Mouse (Mus musculus) skeletal muscle tissue, adult 2 months (tissue): Measurements from ENCODE around the gene Bbs7.
"Not testable (repeated sequence)": the region's sequence is repeated elsewhere in the genome, so short reads cannot be mapped to it uniquely, and the experiment has no call there.

ENCODE experiments used
- DNase-seq: peaks from one replicate; pipeline ENCODE4 v3.0.0-alpha.2; 2012; ENCODE audit warnings: low read depth, low spot score

Bbs7 gene

DNA sequence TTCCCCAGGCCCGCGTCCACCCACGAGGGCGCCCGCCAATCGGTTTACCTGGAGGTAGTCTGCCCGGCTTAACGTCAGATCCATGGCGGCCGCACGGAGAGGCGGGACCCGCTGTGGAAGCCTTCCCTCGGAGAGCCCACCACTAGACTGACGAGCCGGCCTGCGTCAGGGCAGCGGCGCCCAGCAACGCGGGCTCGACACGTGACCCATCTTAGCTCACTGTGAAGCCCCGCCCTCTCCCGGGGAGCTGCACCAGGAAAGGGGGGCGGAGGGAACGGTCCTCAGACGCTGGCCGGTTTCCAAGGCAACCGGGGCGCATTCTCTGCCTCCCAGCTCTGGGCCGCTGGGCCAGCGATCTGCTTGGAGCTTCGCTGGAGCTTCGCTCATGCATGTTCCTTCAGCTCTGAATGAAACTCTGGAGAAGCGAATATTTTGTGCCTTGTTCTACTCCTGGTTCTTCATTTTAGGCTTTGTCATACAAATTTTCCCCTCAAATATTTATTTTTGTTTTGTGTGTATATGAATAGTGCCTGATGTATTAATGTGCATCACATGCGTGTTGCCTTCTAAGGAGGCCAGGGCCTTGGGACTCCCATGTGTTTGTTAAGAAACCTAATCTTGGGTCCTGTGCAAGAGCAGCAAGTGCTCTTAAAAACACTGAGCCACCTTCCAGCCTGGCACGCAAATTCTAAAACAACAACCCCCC lies at the start of gene Bbs7:
Gene Bbs7 (minus strand): TSS at position 276 of the 706 bp plus-strand sequence.
- peak; percentile 86 for DNase-seq

DNA sequence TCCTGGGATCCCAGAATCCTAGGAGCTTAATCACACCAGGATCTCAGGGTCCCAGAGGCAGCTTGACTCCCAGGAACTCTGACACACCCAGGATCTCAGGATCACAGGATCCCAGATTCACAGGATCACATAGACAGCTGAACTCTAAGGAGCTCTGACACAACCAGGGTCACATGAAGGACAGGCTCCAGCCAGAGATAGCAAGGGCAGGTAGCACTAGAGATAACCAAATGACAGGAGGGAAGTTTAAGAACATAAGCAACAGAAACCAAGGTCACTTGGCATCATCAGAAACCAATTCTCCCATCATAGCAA lies 31.9 kb upstream of the Bbs7 start:
- DNase-seq: not testable (repeated sequence)

DNA sequence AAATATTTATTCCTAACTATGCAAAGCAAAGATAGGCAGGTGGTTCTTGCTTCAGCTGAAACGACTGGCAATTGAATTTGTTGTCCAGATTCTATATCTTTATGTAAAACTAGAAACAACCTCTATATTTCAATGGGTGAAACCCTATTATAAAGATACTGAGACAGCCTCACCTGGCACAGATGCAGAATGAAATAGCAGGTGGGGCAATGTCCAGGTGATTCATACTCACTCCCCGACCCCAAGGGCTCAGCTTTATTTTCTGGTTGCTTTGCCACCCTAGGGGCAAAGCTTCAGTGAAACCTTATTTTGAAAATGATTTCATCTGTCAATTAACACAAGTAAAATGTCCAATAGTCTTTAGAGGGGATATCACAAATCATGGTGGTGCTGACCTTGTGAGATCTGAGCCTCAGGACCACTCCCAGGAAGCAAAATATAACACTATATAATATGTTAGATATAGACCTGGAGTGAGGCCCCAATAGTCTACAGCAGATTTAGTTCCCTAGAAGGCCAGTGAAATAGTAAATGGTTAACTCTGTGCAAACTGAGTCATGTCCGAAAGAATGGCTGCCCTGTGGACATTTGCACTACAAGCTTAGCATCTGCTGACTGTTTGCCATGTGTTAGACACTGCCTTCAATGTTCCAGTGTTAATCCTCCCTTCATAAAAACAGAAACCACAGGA lies 31.4 kb upstream of the Bbs7 start:
- DNase-seq: no peak

DNA sequence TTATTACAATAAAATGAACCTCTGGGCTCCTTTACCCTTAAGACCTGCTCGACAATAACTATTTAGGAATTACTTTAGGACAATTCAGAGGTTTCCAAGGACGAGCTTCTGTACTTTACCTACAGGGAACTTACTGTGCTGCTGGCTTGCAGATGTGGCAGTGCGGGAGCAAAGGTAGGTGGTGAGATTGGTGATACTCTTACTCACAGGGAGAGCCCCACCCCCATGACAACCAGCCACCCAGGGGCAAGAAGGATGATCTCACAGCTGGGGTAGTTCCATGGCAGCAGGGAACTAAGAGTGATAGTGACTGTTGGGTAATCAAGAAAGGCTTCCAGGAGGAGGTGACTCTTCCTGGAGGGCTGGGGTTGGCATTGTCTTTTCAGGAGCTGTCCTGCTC lies 30.1 kb upstream of the Bbs7 start:
- no peak for DNase-seq

DNA sequence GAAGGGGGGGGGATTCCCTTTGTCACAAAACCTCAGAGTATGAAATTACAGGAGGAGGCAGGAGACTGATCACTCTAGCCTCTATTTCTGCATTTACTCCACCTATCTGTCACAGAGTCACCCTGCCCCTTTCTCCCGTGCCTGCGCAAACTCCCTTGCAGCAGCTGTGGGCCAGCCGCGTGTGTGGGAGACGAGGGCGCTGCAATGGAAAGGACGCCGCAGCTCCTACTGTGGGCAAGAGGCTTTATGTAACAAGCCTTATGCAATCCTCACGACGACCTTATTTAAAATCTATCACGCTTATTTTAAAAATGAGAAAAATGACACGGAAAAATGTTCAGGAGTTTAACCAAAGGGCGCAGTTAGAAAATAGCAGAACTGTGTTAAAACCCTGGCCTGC lies 29.5 kb upstream of the Bbs7 start:
- DNase-seq: no peak

DNA sequence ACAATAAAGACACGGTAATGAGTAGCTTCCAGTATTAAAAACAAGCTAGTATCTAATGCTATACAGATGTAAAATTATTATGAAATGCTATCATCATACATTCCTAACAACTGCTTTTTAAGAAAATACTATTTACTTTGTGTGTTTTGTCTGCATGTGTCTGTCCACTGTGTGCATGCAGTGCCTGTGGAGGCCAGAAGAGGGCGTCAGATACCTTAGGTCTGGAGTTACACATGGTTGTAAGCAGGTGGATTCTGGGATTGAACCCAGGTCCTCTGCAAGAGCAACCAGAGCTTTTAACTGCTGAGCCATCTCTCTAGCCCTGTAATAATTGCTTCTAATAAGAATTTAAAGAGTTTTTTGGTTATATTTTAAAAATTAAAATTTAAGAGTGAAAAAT lies 27.5 kb upstream of the Bbs7 start:
- DNase-seq: no peak

DNA sequence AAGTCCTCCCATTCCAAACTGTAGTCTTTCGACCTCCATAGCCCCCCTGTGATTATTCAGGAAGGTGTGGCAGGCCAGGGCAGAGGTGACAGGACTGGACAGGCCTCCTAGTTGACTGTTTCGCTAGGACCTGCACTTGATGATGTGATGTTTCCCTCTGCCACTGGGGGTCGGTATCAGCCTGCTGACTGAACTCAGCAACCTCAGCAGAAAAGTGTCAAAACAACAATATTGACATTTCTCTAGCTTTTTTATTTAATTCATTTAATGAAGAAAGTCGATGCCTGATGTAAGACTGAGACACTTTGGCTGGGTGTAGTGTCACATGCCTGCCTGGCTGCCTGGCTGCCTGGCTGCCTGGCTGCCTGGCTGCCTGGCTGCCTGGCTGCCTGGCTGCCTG lies 22.2 kb upstream of the Bbs7 start:
- no peak for DNase-seq

DNA sequence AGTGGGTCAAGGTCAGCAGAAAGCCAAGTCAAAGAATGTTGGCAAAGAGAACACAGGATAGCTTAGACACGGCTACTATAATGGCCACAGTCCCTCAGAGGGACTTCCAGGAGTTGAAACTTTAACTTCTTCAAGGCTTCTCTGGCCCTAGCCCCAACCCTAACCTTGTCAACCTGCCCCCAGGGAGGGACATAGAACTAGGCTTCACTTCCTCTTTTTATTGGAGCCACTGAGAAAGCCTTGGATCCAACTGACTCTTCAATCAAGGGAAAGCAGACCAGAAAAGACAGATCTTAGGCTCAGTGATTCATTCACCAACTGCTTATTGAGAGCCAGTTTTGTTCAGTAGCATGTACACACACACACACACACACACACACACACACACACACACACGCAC lies 13.5 kb upstream of the Bbs7 start:
- DNase-seq: no peak

DNA sequence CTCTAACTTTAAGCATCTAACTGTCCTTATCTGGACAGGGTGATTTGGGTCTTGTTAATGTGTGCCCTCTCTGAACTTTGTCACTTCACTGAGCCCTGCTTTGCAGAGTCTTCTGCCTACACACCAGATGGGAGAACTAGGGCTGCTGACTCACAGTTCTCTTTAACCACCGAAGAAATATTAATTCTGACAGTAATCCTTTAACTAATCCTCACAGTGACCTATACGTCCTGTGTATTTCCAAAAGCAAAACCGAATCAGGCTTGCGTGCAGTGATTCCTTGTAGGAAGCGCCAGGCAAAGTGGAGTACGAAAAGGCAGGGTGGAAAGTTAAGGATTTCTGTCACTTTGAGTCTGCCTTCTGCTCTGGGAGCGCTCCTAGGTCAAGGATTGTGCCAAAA lies 4.9 kb upstream of the Bbs7 start:
- no peak for DNase-seq

DNA sequence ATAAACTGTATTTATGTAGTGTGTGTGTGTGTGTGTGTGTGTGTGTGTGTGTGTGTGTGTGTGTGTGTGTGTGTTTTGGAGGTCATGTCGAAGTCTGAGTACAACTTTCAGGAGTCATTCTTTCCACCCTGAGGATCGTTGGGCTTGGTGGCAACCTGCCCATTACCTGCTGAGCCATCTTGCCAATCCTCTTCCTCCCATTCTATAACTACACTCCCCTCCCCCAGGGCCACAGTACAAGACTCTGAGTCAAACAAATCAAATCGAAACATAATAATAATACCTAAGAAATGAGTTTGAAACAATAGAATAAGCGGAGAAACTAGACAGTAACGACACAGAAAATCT lies 605 bp upstream of the Bbs7 start:
- no peak for DNase-seq

DNA sequence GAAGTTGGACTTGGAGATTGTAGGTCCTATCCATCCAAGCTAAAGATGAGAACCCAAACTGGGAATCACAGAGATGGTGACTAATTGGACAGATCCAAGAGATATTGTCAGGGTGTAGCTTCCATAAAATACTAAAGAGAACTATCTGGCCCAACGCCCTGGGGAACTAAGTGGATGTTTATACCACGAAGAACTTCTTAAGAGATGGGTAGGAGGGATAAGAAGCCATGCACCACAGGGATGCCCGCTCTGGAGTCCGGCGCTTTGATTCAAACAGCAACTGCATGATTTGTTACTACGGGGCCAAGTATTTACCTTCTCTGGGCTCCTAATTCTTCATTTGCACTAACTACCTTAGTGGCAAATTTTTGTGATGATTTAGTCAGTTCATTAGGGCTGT lies 590 bp downstream of the Bbs7 start:
- no peak for DNase-seq

DNA sequence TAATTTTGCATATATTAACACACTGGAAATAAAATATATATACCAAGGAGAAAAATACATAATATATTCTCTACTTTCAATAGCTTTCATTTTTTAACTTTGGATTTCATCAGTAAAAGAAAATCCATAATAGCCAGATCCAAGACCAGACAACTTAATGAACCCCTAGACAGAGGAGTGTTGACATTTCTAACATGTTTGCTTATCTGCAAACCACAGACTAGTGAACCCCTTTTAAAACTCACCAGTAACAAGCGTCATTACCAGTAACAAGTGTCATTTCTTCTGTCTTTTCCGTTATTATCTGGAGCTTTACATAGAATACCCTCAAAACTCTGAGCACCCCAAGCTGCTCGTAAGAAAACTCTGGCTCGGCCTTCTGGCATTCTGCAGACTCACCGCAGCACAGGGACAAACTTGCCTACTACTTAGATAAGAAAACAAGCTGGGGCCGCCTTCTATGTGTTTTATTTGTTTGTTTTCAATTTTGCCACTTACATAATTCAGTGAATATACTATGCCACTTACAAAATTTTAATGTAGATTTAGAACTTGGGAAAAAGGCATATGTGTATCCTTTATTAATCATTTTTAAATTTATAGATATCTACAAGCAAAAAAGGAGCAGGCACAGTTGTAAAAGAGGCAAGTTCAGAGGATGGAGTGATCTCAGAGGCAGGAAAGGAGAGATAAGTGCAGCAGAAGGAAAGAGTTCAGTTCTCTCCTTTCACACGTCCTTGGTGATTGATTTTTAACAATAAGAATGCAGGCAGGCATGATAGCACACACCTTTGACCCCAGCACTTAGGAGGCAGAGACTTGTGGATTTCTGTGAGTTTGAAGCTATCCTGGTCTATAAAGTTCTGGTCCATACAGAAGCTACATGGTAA lies 7.1 kb downstream of the Bbs7 start:
- DNase-seq: no peak

DNA sequence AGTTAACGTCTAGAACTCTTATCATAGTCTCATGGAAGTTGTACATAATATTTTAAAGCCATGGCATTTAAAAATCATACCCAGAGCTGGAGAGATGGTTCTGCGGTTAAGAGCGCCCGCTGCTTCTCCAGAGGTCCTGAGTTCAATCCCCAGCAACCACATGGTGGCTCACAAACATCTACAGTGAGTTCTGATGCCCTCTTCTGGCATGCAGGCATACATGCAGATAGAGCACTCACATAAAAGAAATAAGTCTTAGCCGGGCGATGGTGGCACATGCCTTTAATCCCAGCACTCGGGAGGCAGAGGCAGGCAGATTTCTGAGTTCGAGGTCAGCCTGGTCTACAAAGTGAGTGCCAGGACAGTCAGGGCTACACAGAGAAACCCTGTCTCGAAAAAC lies 13.5 kb downstream of the Bbs7 start:
- not testable (repeated sequence) for DNase-seq

DNA sequence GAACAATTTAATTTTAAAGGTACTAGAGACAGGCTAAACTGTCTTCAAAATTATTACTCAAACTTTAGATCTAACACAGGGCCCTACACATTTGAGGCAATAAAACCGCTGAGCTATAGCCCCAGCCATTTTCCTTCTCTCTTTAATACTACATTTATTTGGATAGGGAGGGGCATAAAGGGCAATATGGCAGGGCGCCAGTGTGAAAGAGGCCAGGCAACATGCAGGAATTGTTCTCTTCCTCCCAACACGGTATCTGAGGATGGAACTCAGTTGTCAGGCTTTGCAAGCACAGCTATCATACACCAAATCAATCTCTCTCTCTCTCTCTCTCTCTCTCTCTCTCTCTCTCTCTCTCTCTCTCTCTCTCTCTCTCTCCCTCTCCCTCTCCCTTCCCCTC lies 14.5 kb downstream of the Bbs7 start:
- DNase-seq: no peak

DNA sequence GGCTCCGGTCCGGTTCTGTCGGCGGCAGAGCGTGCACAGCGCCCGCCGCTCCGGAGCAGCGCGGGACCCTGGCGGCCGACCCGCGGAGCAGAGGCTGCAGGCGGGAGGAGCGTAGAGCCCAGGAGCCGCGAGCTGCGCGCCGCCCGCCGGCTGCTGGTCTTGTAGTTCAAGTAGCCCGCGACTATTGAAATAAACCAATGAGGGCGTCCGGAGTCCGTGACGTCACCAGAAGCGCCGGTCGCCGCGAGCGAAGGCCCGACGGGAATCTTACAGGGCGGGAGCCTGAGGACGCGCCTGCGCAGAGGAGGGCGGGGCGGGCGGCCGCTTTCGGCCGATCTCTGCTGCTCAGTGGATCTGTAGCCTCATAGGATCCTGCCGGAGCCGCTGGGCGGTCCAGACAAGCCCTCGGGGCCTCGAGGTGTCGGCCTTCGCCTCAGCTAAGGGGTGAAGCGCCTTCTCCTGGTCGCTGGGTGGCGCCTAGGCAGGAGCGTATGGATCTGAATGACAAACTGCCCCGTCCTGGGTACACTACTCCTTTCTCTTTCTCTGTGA lies 41.4 kb downstream of the Bbs7 start, which contains the start of gene Ccna2:
Gene Ccna2 (minus strand): TSS at position 324 of the 552 bp plus-strand sequence.
- DNase-seq: peak; percentile 98

DNA sequence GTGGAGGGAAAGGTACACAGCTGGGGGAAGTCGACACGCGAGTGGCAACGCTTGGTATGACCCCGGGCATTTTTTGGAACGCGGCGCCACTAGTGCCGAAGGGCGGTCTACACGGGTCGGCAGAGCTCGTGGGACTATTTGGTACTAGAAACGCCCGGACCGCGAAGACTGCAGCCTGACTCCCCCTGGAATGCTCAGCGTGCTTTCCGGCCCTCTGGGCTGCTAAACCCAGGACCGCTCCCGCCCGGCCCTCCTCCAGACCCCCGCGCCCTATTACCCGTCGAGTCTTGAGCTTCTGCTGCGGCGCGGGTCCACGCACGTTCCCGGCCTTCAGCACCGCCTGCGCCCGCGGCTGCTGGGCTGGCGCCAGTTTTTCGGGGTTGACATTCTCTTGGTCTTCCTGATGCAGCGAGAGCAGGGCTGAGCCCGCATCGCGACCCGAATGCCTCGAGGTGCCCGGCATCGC lies 41.9 kb downstream of the Bbs7 start:
- DNase-seq: no peak

DNA sequence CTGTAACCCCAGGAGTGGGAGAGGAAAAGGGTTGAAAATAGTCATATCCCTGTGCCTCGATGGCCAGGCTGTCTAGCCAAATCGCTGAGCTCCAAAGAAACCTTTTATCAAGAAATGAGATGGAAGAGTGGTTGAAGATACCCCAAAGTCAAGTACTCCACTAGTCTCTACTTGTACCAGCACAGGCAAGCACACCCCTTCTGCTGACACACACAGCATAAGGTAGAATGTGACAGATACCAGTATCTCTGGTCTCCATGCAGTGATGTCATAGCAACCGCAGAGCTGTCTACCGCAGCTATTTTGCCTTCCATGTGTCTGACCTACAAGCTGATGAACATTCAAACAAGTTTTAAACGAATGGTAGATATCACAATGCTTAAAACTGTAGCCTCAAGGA lies 43.4 kb downstream of the Bbs7 start:
- DNase-seq: no peak

DNA sequence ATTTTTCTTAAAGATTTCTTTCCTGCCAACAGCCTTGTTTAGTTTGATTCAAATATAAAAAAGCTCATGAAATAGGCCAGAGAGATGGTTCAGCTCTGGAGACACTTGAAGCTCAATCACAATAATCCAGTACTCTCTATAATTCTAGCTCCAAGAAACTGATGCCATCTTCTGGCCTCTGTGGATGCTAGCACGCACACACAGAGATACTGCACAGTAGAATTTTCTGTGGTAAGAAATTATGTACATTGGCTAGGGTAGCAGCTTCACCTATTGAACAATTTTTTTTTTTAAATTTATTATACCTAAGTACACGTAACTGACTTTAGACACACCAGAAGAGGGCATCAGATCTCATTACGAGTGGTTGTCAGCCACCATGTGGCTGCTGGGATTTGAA lies 49.6 kb downstream of the Bbs7 start:
- DNase-seq: no peak

DNA sequence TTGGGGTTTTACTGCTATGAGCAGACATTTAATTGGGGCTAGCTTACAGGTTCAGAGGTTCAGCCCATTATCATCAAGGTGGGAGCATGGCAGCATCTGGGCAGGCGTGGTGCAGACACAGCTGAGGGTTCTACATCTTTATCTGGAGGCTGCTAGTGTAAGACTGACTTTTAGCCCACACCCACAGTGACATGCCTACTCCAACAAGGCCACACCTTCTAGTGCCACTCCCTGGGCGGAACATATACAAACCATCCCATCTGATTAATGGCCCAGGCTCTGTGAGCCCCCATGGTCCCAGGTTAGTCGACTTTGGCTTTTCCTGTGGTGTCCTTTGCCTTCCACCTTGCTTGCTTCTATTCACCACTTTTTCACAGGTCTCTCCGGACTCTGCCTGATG lies 53.7 kb downstream of the Bbs7 start:
- DNase-seq: no peak

DNA sequence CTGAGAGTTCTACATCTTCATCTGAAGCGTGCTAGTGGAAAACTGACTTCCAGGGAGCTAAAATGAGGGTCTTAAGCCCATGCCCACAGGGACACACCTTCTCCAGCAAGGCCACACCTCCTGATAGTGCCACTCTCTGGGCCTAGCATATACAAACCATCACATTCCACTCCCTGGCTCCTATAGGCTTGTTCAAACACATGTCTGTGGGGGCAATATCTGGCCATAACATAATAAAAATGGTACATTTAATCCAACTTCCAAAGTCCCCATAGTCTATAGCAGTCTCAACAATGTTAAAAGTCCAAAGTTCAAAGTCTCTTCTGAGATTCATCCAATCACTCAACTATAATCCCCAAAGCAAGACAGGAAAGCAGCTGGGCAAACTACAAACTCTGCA lies 55.7 kb downstream of the Bbs7 start:
- no peak for DNase-seq

DNA sequence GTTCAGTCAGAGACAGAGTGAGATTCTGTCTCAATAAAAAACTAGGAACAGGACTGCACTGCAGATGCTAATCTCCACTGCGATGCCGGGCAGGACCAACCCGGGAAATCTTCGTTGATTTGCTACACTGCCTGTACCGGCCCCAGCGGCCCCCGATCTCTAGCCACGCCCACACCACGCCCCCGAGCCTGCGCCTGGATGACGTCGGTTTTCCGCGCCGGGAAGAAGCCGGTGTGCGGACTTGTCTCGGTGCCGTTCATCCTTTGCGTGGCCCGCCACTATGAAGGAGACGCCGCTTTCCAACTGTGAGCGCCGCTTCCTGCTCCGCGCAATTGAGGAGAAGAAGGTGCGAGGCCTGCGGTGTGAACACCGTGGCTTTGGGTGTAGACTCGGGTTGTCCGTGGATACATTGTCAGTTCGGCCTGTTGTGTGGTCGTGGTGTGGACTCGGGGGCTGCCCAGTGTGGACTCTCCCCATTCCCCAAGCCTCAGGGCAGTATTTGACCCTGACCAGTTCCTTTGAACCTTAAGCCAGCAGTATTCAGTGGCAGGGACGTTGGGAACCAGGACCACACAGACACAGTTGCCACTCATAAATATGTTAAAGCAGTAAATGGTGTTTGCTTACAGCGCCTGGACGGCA lies 60.8 kb downstream of the Bbs7 start, which contains the start of gene Exosc9:
Gene Exosc9 (plus strand): TSS at position 201 of the 642 bp plus-strand sequence.
- peak; percentile 78 for DNase-seq
